Mouse (Mus musculus): ENCODE results near the gene Iqsec1. TPM values are rescaled to one million over a fixed set of nuclear protein-coding genes. Genes with fewer than 3 reads are reported as not detected.

The Iqsec1 gene
- polyA plus RNA-seq, 1 experiment from 2014 or later, result 2.6 TPM

- 44% methylated on average over 8 of the region's 8 CpGs for WGBS (ENCODE audit: insufficient replicate concordance)
- Histone ChIP-seq H3K36me3 (replicated peaks) (no peaks in the 10 kb centered on the region), H3K4me1 (replicated peaks) (peaks cover 91% of the 10 kb centered on the region), H3K27me3 (no peaks in the 10 kb centered on the region), H3K9ac (peak overlapping the region; percentile 9; the same call in 1 of the 2 replicates), H3K4me2 (peak overlapping the region; percentile 48), H3K9me3 (replicated peaks) (no peaks in the 10 kb centered on the region), H3K27ac (replicated peaks) (peak overlapping the region; percentile 92), H3K4me3 (replicated peaks) (no peak overlapping the region)
- ATAC-seq (ENCODE audit: insufficient read depth), result no peak
These were observed 275.7 kb downstream of the Iqsec1 start for GRCm38 (mm10) chr6:90712486-90713480.

- WGBS (ENCODE audit: insufficient replicate concordance), result 61% methylated on average over 3 of the region's 3 CpGs
- Histone ChIP-seq H3K4me2 (peak overlapping the region; percentile 48), H3K4me3 (replicated peaks) (no peak overlapping the region), H3K27me3 (no peaks in the 10 kb centered on the region), H3K36me3 (replicated peaks) (no peaks in the 10 kb centered on the region), H3K4me1 (replicated peaks) (peaks cover 97% of the 10 kb centered on the region), H3K27ac (replicated peaks) (peak overlapping the region; percentile 92), H3K9ac (peak overlapping the region; percentile 9; the same call in 1 of the 2 replicates), H3K9me3 (replicated peaks) (no peaks in the 10 kb centered on the region)
- ATAC-seq (ENCODE audit: insufficient read depth), result no peak
These were observed 276.4 kb downstream of the Iqsec1 start for GRCm38 (mm10) chr6:90712063-90712462.

- Histone ChIP-seq H3K4me3 (replicated peaks) (no peak overlapping the region), H3K27ac (replicated peaks) (peak overlapping the region; percentile 92), H3K4me1 (replicated peaks) (peaks cover 97% of the 10 kb centered on the region), H3K36me3 (replicated peaks) (no peaks in the 10 kb centered on the region), H3K9me3 (replicated peaks) (no peaks in the 10 kb centered on the region), H3K27me3 (no peaks in the 10 kb centered on the region), H3K4me2 (no peak overlapping the region), H3K9ac (0 out of 2 replicates have a peak overlapping the region, but pooled peaks have one; percentile 62)
- 76% methylated on average over 12 of the region's 12 CpGs for WGBS (ENCODE audit: insufficient replicate concordance)
- ATAC-seq (ENCODE audit: insufficient read depth), result no peak
These were observed 276.9 kb downstream of the Iqsec1 start for GRCm38 (mm10) chr6:90711476-90712035.

GRCm38 (mm10) chr6:90710778-90711177 is 277.7 kb downstream of the Iqsec1 start:
- WGBS (ENCODE audit: insufficient replicate concordance), result 62% methylated on average over 5 of the region's 5 CpGs
- H3K27ac ChIP-seq (replicated peaks), result peak overlapping the region; percentile 92
- H3K4me1 ChIP-seq (replicated peaks), result peaks cover 99% of the 10 kb centered on the region
- no peaks in the 10 kb centered on the region for H3K27me3 ChIP-seq
- peak overlapping the region; percentile 65 for H3K4me2 ChIP-seq
- no peaks in the 10 kb centered on the region for H3K36me3 ChIP-seq (replicated peaks)
- no peaks in the 10 kb centered on the region for H3K9me3 ChIP-seq (replicated peaks)
- peak overlapping the region; percentile 62; the same call in 1 of the 2 replicates for H3K9ac ChIP-seq
- ATAC-seq (ENCODE audit: insufficient read depth), result no peak
- H3K4me3 ChIP-seq (replicated peaks), result no peak overlapping the region

- Histone ChIP-seq H3K27ac (replicated peaks) (peak overlapping the region; percentile 92), H3K4me3 (replicated peaks) (peak overlapping the region; percentile 25; the same call in 1 of the 2 replicates), H3K27me3 (no peaks in the 10 kb centered on the region), H3K9ac (peak overlapping the region; percentile 62), H3K9me3 (replicated peaks) (no peaks in the 10 kb centered on the region), H3K36me3 (replicated peaks) (no peaks in the 10 kb centered on the region), H3K4me1 (replicated peaks) (peaks cover 99% of the 10 kb centered on the region), H3K4me2 (peak overlapping the region; percentile 65)
- WGBS (ENCODE audit: insufficient replicate concordance), result 34% methylated on average over 9 of the region's 9 CpGs
- ATAC-seq (ENCODE audit: insufficient read depth), result peak; percentile 95
These were observed 278.3 kb downstream of the Iqsec1 start for GRCm38 (mm10) chr6:90709929-90710777.

- Histone ChIP-seq H3K27me3 (no peaks in the 10 kb centered on the region), H3K4me3 (replicated peaks) (no peak overlapping the region), H3K9ac (no peak overlapping the region), H3K4me2 (no peak overlapping the region), H3K4me1 (replicated peaks) (peaks cover 100% of the 10 kb centered on the region), H3K9me3 (replicated peaks) (no peaks in the 10 kb centered on the region), H3K36me3 (replicated peaks) (no peaks in the 10 kb centered on the region), H3K27ac (replicated peaks) (peak overlapping the region; percentile 92)
- no peak for ATAC-seq (ENCODE audit: insufficient read depth)
These were observed 280.3 kb downstream of the Iqsec1 start for GRCm38 (mm10) chr6:90708061-90708618.

- H3K27ac ChIP-seq (replicated peaks), result peak overlapping the region; percentile 92
- no peaks in the 10 kb centered on the region for H3K27me3 ChIP-seq
- peaks cover 100% of the 10 kb centered on the region for H3K4me1 ChIP-seq (replicated peaks)
- H3K36me3 ChIP-seq (replicated peaks), result no peaks in the 10 kb centered on the region
- peak overlapping the region; percentile 39 for H3K4me2 ChIP-seq
- no peak overlapping the region for H3K4me3 ChIP-seq (replicated peaks)
- WGBS (ENCODE audit: insufficient replicate concordance), result 50% methylated on average over 4 of the region's 4 CpGs
- peak; percentile 58 for ATAC-seq (ENCODE audit: insufficient read depth)
- no peaks in the 10 kb centered on the region for H3K9me3 ChIP-seq (replicated peaks)
- H3K9ac ChIP-seq, result peak overlapping the region; percentile 40; the same call in 1 of the 2 replicates
These were observed 281.3 kb downstream of the Iqsec1 start for GRCm38 (mm10) chr6:90707143-90707542.

GRCm38 (mm10) chr6:90706490-90706889 is 282.0 kb downstream of the Iqsec1 start:
- Histone ChIP-seq H3K9ac (peak overlapping the region; percentile 40), H3K36me3 (replicated peaks) (no peaks in the 10 kb centered on the region), H3K27ac (replicated peaks) (peak overlapping the region; percentile 92), H3K4me2 (peak overlapping the region; percentile 39; the same call in 1 of the 2 replicates), H3K4me1 (replicated peaks) (peaks cover 100% of the 10 kb centered on the region), H3K9me3 (replicated peaks) (no peaks in the 10 kb centered on the region), H3K27me3 (no peaks in the 10 kb centered on the region), H3K4me3 (replicated peaks) (no peak overlapping the region)
- 62% methylated on average over 10 of the region's 10 CpGs for WGBS (ENCODE audit: insufficient replicate concordance)
- ATAC-seq (ENCODE audit: insufficient read depth), result no peak

GRCm38 (mm10) chr6:90705738-90706137 is 282.7 kb downstream of the Iqsec1 start:
- no peak overlapping the region for H3K4me2 ChIP-seq

GRCm38 (mm10) chr6:90704705-90705344 is 283.7 kb downstream of the Iqsec1 start:
- Histone ChIP-seq H3K9me3 (replicated peaks) (no peaks in the 10 kb centered on the region), H3K9ac (no peak overlapping the region), H3K27ac (replicated peaks) (peak overlapping the region; percentile 92; the same call in 1 of the 2 replicates), H3K4me1 (replicated peaks) (peaks cover 100% of the 10 kb centered on the region), H3K4me3 (replicated peaks) (no peak overlapping the region), H3K27me3 (no peaks in the 10 kb centered on the region), H3K4me2 (no peak overlapping the region), H3K36me3 (replicated peaks) (no peaks in the 10 kb centered on the region)
- ATAC-seq (ENCODE audit: insufficient read depth), result no peak
- 46% methylated on average over 2 of the region's 2 CpGs for WGBS (ENCODE audit: insufficient replicate concordance)

More at GRCm38 (mm10) chr6:90705738-90706137, 282.7 kb downstream of the Iqsec1 start:
- ATAC-seq (ENCODE audit: insufficient read depth), result no peak
- no peaks in the 10 kb centered on the region for H3K36me3 ChIP-seq (replicated peaks)
- peaks cover 100% of the 10 kb centered on the region for H3K4me1 ChIP-seq (replicated peaks)
- no peaks in the 10 kb centered on the region for H3K27me3 ChIP-seq
- H3K9me3 ChIP-seq (replicated peaks), result no peaks in the 10 kb centered on the region
- H3K27ac ChIP-seq (replicated peaks), result peak overlapping the region; percentile 92
- no peak overlapping the region for H3K4me3 ChIP-seq (replicated peaks)
- H3K9ac ChIP-seq, result no peak overlapping the region
- WGBS (ENCODE audit: insufficient replicate concordance), result 64% methylated on average over 3 of the region's 3 CpGs

All from liver, embryonic 15.5 days (tissue).